Mouse (Mus musculus): Measurements from ENCODE around the gene Ank.

Gene Ank

DNA sequence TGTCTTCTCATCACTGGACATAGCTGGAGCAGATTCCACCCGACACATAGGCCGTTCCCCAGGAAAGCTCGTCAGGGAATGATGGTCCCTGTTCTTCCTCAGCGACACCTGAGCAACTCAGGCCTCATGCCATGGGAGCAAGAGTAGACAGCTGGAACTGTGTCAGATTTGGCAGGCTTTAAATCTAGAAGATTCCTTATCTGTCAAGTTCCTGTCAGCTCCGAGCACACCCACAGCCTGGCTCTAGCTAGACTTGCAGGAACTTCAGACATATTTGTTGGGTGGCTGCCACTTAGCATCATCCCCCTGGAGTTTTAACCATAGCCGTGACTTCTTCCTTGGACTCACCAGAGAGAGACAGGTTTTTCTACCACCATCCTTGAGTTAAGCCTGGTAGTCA, 81.6 kb downstream of the Ank start:
- no peak for DNase-seq

DNA sequence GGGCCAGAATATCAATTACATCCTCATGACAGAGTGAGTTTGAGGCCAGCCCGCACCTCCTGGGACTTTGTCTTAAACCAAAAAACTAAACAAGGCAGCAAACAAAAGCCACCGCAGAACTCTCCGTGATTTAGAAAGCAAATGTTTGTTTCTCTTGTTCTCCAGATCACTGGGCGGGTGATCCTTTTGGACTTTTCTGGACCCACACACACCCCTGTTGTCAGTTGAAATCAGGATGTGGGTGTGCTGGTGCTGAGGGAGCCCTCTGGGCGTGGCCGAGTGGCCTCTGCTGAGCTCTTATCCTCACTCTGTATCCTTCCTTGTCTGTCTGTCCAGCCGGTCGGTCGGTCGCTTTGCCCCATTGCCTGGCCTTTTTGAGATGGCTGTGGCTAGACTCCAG, 82.6 kb downstream of the Ank start:
- DNase-seq, result no peak

DNA sequence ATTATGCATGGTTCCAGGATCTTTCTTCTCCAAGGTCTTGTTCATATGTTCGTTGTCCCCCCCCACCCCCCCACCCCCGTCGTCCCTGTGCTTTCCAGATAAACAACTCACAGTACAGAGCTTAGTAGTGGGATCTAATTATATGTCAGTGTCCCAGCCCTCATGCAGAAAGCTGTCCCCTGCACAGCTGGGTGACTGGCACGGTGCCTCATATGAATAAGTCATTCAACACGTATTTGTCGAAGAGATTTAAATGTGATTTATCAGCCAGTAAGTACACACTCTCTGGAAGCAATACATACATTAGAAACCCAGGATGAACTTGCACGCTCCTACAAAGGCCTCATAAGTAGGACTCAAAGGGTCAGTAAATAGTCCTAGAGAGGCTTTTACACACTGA, 83.4 kb downstream of the Ank start:
- no peak for DNase-seq

DNA sequence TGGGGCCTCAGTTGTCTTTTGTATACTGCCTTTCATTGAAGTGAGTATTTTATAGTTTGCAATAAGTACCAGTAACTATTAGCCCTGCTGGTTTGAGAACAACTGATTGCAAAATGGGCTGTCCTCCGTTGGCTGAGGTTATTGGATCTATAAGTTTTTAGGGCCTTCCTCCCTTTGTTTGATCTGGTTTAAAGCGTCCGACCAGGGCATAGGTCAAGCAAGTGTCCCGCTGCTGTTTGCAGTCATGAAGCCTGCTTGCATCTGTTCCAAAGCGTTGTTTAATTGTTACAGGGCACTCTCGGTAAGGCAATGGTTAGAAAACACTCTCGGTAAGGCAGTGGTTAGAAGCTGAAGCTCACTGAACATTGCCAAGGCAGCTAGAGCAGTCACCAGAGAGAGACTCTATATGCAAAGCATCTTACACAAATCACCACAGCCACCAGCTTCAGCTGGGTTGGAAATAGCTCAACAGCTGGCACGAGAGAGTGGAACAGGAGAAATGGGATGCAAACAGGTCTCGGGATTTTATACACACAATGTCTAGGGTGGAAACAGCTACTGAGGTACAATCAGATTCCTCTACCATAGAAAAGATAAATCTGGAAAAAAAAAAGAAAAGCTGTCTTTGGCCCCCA, 84.0 kb downstream of the Ank start:
- DNase-seq, result no peak

DNA sequence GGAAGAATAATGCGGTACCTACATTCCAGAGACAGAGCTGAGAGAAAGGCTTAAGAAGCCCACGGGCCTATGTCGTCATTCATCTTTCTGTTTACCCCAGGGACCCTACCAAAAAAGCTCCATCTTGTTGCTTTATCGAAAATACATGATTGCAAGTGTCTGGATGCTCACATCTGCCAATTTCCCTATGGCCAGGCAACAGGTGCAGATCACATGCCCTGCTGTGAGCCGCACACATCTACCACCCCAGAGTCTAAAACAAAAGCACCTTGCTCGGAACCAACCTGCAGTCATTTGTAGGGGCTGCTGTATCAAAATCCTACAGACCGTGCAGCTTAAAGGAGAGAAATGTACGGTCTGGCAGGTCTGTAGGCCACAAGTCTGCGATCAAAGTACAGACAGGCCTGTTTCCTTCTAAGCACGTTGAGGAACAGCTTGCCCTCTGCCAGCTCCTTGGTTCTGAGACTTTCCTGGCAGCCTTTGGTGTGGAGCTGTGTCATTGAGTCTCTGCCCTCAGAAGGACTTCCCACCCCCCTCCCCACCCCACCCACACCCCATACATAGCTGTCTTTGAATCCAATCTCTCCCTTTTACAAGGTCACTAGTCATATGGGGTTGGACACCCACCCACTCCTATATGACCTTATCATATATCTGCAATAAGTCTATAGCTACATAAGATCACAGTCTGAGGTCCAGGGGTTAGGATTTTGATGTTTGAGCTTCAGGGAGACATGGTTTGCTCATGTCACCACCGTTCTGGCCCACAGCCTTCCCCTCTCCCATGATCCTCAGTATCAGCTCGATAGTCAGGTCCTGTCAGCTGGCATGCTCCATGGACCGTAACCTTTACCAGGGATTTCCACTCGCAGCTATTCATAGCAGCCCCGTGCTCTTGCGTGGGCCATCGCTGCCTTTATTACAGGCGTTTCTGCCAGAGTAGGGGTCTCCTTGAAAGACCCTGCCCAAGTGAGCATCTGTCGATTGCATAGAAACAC, 84.9 kb downstream of the Ank start:
- DNase-seq, result no peak

DNA sequence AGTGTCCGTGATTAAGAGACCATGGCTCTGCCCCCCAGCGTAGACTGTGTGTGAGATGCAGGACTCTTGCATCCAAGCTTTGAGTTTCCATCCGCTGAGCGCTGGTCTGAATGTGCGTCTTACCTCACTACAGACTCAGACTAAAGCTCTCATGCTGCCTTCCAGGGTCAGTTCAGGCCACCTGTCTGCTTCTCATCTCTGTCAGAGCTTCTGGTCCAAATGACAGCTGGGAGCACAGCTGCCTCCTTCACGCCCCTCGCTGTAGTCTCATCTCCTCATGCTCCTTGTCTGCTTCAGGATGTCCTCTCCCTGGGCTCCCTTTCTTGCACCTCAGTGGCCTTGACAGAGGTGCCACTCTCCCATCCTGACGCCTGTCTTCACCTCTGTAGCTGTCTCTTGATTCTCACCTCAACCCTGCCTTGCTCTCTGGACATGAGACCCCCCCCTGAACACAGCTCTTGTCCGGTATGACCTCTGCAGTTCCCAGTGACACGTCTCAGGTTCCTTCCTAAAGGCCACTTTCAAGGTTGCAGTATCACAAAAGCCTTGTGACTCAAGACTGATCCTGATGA, 85.7 kb downstream of the Ank start:
- DNase-seq, result no peak

DNA sequence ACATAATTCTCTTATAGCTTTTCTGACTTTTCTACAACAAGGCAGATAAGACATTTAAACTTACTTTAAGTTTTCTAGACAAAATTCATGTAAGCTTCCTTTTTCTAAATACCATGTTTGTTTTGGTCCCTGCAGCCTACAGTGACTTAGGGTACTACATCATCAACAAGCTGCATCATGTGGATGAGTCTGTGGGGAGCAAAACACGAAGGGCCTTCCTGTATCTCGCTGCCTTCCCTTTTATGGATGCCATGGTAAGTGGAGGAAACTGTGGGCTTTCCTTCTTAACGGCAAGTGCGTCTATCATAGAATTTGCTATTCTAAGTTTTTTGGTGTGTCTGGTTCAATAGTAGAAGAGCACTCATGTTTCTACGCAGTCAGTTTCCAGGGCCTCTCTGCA, 87.1 kb downstream of the Ank start:
- no peak for DNase-seq

DNA sequence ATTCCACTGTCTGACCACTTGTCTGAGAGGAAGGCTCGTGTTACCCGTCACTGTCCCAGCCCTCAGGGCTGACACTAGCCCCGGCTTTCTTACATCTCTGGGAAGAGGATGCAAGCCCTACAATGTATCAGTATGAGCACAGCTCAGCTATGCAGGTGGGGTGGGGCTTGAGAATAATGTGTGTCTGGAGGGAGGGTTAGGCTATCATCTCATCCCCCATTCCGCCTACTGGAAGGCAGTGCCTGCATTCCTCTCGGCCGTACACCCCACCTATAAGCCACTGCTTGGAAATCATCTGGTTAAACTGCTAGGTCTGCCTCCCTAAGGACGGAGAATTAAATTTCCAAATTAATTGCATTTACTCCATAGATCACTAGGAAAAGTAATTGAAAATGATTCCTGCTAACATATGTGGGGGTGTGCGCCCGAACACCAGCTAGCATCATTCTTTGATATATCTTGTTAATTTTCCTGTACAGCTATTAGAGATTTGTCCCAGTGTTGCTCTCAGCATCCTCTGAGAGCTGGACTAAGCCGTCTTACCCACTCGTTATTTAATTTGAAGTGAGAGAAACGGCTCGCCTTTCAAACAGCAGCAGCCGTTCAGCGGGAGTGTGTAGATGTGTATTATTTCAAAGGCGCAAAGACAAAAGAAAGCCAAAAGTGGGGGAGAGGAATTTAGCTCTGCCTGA, 92.1 kb downstream of the Ank start:
- DNase-seq, result no peak

DNA sequence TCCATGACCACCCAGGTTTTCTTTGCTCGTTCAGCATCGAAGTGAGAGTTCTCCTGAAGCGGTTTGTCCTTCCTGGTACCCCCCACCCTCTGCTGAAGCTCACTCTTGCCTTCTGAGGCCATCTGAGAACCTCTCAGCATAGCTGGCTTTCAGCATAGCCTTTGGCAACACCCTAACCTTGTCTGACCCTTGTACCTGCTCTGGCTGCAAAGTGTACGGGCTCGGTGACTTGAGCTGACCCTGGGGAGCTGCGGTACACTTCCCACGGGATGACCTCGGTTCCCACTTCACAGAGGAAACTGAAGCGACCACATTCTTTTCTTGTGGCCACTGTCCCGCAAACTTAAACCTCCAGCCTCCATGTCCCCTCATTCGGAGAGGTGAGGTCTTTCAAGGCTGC, 93.8 kb downstream of the Ank start:
- no peak for DNase-seq

DNA sequence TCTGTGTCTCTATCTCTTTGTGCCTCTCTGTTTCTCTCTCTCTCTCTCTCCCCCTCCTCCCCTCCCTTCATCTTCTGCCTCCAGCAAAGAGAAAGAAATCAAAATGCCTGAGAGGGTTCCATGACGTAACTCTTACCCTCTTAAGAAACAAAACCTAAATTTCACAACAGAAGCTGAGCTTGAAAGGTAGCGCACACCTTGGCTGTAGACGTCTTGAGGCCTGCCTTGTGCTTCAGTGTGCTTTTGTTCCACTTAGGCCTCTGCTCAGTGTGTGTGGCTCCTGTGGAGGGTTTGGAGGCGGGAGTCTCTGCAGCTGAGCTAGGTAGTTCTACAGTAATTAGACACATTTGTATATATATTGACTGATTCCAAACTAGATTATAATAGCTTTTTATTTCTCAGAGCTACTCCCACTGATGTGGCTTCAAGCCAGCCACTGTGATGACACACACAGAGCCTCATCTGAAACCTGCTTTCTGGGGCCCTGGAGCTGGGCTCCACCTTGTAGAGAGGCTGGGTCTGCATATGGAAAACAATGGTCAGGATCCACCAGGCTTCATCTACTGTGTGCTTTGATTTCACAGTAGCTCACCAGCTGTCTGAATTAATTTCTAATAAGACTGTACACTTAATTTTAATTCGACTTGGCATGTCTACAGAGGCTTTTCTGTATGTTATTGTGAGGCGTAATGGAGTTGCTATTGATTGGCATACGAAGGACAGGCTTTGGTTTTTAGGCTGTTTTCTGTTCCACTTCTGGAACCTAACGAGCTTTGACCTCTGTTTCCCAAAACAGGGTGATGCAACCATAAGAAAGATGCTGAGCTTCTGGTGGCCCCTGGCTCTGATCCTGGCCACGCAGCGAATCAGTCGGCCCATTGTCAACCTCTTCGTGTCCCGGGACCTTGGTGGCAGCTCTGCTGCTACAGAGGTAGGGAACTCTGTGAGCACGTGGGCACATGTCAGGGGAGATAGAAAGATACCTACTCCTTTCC, 97.9 kb downstream of the Ank start:
- DNase-seq, result no peak

DNA sequence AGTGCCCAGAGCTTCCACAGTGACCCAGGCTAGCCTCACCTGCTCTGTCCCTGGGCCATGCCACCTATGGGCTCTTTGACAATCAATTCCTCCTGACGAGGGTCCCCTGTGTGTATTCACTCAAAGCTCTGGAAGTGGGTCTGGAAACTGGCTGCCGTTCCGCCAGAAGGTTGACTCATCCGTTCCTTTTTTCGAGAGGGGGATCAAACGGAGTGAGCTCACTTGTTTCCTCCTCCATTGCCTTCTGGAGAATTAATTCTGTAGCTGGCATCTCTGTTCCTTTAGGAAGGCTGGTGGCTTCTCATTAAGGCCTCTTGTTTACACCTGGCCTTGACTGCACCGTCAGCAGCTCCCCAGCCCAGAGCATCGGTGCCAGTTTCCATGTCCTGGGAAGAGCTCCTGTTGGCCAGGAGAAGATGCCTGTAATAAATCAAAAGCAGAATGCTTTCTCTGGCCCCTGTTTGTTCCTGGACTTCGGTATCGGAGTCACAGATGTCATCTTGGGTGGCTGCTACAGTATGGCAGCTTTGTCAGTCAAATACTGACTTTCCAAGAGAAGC, 99.2 kb downstream of the Ank start:
- no peak for DNase-seq

DNA sequence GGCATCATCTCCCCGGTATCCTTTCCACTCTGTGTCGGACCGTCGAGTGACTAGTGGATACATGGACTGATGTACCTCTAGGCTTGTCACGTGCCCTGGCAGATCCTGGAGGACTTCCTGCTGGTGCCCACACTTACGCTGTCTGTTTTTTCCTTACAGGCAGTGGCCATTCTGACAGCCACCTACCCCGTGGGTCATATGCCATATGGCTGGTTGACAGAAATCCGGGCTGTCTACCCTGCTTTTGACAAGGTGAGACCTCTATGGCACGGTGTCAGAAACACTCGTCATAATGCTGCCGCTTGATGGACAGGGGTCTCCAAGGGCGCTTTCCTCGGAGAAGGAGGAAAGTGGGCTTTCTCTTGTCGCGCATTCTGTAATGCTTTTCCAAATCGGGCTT, 100.9 kb downstream of the Ank start:
- DNase-seq, result no peak

DNA sequence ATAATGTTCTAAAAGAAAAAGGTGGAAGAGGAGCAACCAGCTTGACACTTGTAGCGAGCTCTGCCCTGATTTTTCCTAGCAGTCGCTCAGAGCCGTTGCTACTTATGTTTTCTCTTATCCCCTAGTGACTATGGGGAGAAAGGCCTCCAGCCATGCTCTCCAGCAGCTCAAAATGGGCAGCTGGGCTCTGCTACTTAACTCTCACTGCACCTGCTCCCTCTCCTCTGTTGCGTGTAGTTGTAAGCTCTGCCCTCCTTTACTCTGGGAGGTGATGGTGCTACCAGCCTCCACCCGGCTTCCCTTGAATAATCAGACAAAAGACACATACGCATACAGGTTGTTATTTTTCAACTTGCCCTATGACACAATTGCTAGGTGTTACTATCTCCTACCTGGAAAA, 101.9 kb downstream of the Ank start:
- no peak for DNase-seq

DNA sequence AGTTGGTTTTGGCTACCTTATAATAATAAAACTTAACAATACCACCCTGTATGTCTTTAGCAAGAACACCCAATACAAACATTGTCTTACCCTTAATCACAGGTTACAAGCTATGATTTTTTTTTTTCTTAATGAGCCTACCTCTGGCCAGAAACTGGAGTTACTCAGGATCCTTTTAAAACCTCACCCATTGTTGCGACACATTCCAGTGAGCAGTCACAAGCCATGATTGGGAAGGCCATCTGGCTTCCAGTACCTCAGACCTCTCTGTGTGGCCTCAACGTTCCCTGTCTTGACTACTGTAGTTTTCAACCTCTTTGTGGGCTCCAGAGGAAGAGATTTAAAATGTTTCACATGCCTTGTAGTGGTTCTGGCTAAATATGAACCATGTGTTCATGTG, 103.4 kb downstream of the Ank start:
- DNase-seq, result no peak

DNA sequence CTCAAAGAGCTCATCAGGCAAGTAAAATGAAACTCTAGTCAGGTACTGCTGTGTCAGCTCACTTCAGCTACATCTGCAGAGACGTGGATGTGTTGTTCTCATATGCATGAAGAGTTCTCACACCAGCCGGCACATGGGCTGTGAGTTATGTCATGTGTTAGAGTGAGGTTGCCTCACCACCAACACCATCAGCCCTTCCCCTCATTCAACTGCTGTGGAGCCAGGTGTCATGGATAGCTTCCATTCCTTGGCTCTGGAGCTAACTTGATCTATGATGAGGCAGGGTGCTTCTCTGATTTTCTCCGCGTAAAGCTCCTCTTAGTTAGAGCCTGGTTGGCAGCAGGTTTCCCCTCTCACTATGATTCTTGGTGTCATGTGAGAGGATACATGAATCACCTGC, 103.9 kb downstream of the Ank start:
- no peak for DNase-seq

DNA sequence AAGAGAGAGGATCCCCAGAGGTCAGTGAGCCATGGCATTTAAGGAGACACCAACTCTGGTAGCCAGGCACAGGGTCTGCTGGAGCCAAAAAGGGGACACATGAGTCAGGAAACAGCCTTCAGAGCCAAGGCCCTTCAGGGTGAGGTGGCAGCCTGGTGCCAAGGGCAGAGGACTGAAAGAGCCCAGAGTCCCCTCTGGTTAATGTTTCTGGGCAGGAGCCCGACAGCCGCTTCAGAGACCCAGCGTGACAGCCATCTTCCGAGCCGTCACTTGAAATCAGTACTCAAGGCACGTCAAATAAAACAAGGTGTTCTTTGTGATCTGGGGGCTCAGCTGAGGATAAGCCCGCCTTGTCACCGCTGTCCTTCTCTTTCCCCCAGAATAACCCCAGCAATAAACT, 104.7 kb downstream of the Ank start:
- no peak for DNase-seq

DNA sequence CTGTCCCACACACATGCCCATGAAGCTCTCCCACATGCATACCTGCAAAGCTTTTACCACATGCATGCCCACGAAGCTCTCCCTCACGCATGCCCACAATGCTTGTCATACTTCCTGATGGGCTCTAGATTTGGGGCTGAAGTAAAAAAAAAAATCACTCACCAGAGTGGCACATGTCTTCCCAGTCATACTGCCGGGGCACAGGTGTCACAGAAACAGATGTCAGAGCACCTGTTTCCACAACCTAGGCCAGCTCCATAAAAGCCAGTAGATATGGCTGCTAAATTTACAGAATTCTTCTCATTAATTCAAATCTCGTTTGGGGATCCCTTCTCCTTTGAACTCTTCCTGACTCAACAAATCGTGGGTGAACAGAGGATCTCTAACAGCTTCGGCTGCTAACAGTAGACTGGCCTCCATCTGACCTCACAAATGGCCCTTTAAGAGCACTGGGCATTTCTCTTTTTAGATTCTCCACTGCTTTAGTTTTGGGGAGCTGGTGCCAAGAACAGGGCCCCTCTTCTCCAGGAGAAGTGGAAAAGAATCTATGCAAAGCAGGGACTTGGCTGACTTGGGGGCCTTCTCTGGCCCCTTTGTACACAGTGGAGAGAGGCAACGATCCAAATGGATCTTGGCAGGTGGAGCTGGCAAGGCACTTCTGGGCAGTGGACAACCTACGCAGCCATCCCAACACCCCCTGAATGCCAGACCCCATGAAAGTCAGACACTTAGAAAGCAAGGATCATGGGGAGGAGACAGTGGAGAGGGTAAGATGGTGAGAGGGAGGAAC, 108.7 kb downstream of the Ank start:
- DNase-seq, result no peak

DNA sequence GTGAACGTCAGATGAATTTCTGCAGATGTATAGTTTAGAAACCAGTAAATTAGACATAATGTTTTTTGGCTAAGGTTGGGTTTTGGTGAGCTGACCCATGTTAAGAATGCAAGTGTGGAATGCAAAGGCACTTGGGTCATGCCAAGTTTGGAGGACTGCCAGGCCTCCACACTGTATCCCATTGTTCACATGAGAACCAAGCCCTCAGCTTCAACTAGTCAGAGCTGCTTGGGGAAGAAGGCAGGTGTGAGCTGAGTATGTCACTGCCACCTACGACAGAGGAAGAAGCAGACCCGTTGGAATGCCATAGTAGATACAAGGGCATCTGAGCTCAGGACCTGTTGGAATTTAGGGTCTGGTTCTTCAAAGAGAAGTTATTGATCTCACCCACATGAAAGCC, 109.5 kb downstream of the Ank start:
- no peak for DNase-seq

DNA sequence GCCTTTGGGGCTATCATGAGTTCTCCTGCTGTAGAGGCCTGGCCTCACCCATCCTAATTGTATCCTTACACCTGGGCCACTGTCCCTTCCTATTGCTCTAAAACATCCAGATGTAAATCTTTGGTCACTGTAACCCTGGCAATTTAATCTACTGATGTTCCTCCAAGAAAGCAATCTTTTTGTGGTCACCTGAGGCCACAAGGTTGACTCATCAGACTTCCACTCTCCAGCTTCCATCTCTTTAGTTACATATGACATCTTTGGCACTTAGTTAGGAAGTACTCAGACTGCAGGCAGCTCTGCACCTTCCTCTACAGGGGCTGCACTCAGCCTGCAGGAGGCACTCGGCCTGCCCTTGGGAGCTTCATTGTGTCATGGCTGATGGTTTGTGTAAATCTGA, 110.4 kb downstream of the Ank start:
- DNase-seq, result no peak

DNA sequence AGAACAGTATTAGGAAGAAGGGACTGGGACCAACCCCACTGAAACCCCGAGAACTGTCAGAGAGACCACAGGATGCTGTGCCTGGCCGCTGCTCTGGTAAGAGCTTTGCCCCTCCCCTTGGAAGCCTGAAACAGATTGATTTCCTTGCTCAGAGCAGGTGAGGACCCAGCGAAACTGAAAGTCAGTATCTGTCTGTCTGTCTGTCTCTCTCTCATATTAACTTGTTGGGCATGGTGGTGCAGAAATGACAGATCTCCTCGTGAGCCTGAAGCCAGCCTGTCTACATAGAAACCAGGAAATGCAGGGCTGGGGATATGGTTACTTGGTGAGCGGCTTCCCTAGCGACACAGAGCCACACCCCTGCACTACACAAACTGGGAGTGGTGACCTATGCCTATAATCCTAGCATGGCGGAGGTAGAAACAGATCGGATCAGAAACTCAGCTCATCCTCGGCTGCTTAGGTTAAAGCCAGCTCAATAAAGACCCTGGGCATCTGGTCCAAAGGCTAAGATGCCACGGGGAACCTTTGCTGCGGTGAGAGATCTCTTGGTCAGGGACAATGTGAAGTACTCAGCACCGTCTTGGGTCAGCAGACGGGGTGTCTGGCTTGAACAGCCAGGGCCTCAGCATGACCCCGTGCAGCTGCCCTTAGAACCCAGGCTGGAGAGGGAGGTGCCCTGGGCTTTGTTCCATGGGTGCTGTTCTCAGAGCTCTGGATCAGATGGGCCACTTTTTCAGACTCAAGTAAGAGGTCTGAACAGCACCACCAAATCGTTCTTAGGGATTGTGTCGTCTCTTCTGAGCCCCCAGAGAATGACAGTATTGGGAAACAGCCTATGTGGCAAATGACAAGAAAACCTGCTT, 111.7 kb downstream of the Ank start:
- DNase-seq, result no peak
